Mouse (Mus musculus): Measurements from ENCODE around the gene Serpinb7.

Gene Serpinb7

GRCm38 (mm10) chr1:107489577-107489976, 90.1 kb downstream of the Serpinb7 start:
- no peak for DNase-seq (ENCODE audit: low spot score in 2 of 2)

- no peak for DNase-seq (ENCODE audit: low spot score in 2 of 2)
Measured at GRCm38 (mm10) chr1:107496789-107497188, 97.3 kb downstream of the Serpinb7 start.

- DNase-seq (ENCODE audit: low spot score in 2 of 2) = no peak
Measured at GRCm38 (mm10) chr1:107502025-107502424, 102.6 kb downstream of the Serpinb7 start.
